Mouse (Mus musculus) kidney, adult 2 months (tissue): ENCODE measurements at regions not wholly inside any gene's neighbourhood (a gene's known extent, or its start where the extent isn't known, plus 50 kb on each side); places are given as distances from the start of the nearest gene placed in this dataset.

Experiments
- CTCF ChIP-seq: fragments of 200-500 bp; conservative IDR thresholded peaks from 2 replicates; pipeline ENCODE4 v1.5.1; 2011; ENCODE audit warnings: low read depth, mild to moderate bottlenecking, control low read depth, low read length, moderate library complexity, mixed read lengths; ENCODE audit not compliant: insufficient read depth, insufficient read length
- POLR2A ChIP-seq: fragments of 200-500 bp; IDR thresholded peaks from one replicate; pipeline ENCODE4 v1.6.1; 2011; ENCODE audit warnings: low read depth, low read length, control low read depth

- TF ChIP-seq POLR2A (no peak), CTCF (no peak)
Measured at GRCm38 (mm10) chr1:71769595-71769994, 116.6 kb upstream of the Fn1 start.
